Mouse (Mus musculus): Measurements from ENCODE around the gene 9330161L09Rik.

DNA sequence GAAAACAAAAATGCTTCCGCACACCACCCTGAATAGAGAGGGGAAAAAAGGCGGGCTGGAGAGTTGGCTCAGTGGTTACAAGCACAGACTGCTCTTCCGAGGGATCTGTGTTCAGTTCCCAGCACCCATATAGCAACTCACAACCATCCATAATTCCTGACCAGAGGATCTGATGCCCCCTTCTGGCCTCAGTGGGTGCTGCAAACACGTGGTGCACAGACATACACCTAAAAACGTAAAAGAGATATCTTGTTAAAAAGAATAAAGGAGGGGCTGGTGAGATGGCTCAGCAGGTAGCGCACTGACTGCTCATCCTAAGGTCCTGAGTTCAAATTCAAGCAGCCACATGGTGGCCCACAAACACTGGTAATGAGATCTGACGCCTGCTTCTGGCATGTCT is 19.1 kb upstream of the 9330161L09Rik start:
- TF ChIP-seq CTCF (IDR thresholded peaks at IDR 0.05; ENCODE audit: insufficient read depth, low read depth, low read length) (no peak), POLR2A (IDR thresholded peaks at IDR 0.05; ENCODE audit: insufficient read depth, low read depth, low read length) (no peak)

Data from olfactory bulb, adult 2 months (tissue).